In the genomic region with DNA sequence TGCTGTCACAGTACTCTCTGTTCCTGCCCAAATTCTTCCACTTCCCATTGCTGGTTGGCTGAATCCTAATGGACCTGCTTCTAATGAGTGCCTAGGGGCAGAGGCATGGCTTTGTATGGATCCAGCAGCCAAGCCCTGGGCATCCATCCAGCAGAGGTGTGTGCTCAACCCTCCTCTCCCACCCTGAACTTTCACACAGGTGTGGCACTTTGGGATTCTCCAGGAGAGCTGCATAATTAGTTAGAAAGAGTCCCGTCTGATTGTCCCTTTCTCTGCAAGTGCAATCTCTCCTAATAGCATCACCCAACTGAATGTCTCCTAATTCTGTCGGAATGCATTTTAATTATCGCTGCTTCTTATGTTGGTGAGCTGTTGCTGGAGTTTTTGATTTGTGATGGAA, we compare ENCODE assay signal across 27 mouse cellular contexts. TPM values are rescaled to one million over a fixed set of nuclear protein-coding genes. Genes with fewer than 3 reads are reported as not detected.
A peak's percentile ranks its signal among the peaks of the same experiment; 100 is the strongest.
DNase-seq lines count a peak whose midpoint lies in the region; ATAC-seq and TF ChIP-seq lines count a peak whose summit lies in the region.
"Had no signal": no experiment of that assay in that cellular context is flagged by ENCODE, and none has a peak within 500 bp of the region (broad histone marks: within the 10 kb centered on the region; RNA-seq: fewer than 3 reads in every experiment).

No protein-coding gene starts in this region.

- no peak for TF ChIP-seq CTCF in gastrocnemius, adult 2 months (IDR thresholded peaks at IDR 0.05)

- 67% methylated on average over 3 of the region's 3 CpGs for WGBS in forebrain, embryonic 14.5 days
- WGBS in forebrain, embryonic 11.5 days = 86% methylated on average over 3 of the region's 3 CpGs
- WGBS in kidney, embryonic 14.5 days = 62% methylated on average over 3 of the region's 3 CpGs

- H3K4me2 ChIP-seq in forebrain, embryonic 14.5 days (ENCODE audit: low read length) = no peak overlapping the region
- no peak overlapping the region for H3K4me2 ChIP-seq in forebrain, embryonic 11.5 days (ENCODE audit: low read depth, low read length, severe bottlenecking)
- H3K4me2 ChIP-seq in kidney, embryonic 14.5 days (replicated peaks; ENCODE audit: low read depth, low read length) = no peak overlapping the region
- H3K4me2 ChIP-seq: embryonic facial prominence, embryonic 12.5 days; embryonic facial prominence, embryonic 15.5 days; forebrain, embryonic 12.5 days; heart, embryonic 13.5 days; hindbrain, embryonic 13.5 days; intestine, embryonic 15.5 days had no signal

- no peaks in the 10 kb centered on the region for H3K36me3 ChIP-seq in forebrain, embryonic 14.5 days (ENCODE audit: control insufficient read depth, insufficient read depth, low read length)
- no peaks in the 10 kb centered on the region for H3K36me3 ChIP-seq in forebrain, embryonic 11.5 days (ENCODE audit: control insufficient read depth, insufficient read depth, low read length)
- no peaks in the 10 kb centered on the region for H3K36me3 ChIP-seq in kidney, embryonic 14.5 days (ENCODE audit: control insufficient read depth, insufficient read depth, low read length)
- H3K36me3 ChIP-seq: embryonic facial prominence, embryonic 12.5 days; embryonic facial prominence, embryonic 15.5 days; forebrain, embryonic 12.5 days; G1E; heart, embryonic 13.5 days; hindbrain, embryonic 10.5 days; hindbrain, embryonic 13.5 days; intestine, embryonic 15.5 days had no signal

- H3K27ac ChIP-seq in forebrain, embryonic 14.5 days (ENCODE audit: low read depth, low read length) = no peak overlapping the region
- H3K27ac ChIP-seq in forebrain, embryonic 11.5 days (ENCODE audit: low read depth, low read length) = no peak overlapping the region
- no peak overlapping the region for H3K27ac ChIP-seq in kidney, embryonic 14.5 days (ENCODE audit: low read depth, low read length)
- H3K27ac ChIP-seq in gastrocnemius, adult 2 months = no peak overlapping the region
- H3K27ac ChIP-seq: embryonic facial prominence, embryonic 12.5 days; embryonic facial prominence, embryonic 15.5 days; forebrain, embryonic 12.5 days; heart, embryonic 13.5 days; hindbrain, embryonic 10.5 days; hindbrain, embryonic 13.5 days; intestine, embryonic 15.5 days had no signal

- no peak for ATAC-seq in forebrain, embryonic 14.5 days
- ATAC-seq in forebrain, embryonic 11.5 days (replicated peaks; ENCODE audit: low FRiP score) = no peak
- no peak for ATAC-seq in kidney, embryonic 14.5 days (ENCODE audit: low FRiP score, low TSS enrichment)
- ATAC-seq: forebrain, embryonic 16.5 days; hindbrain, embryonic 16.5 days; intestine, embryonic 15.5 days had no signal

- H3K9ac ChIP-seq in forebrain, embryonic 14.5 days (ENCODE audit: low read length) = no peak overlapping the region
- H3K9ac ChIP-seq in forebrain, embryonic 11.5 days (ENCODE audit: low read length) = no peak overlapping the region
- H3K9ac ChIP-seq in kidney, embryonic 14.5 days (ENCODE audit: low read depth, low read length) = no peak overlapping the region
- H3K9ac ChIP-seq: embryonic facial prominence, embryonic 12.5 days; embryonic facial prominence, embryonic 15.5 days; forebrain, embryonic 12.5 days; heart, embryonic 13.5 days; hindbrain, embryonic 13.5 days; intestine, embryonic 15.5 days had no signal

- DNase-seq in forebrain, embryonic 14.5 days (ENCODE audit: low spot score) = peak; percentile 4
- DNase-seq in forebrain, embryonic 11.5 days (ENCODE audit: low spot score) = no peak
- peak; percentile 13 for DNase-seq in kidney, adult 11 months
- DNase-seq in kidney, adult 9 months = peak; percentile 16
- no peak for DNase-seq in kidney, adult 8-10 months
- peak; percentile 79 for DNase-seq in Muller cell, postnatal 12 days (ENCODE audit: inconsistent ontology term)
- no peak for DNase-seq in gastrocnemius, adult 2 months
- DNase-seq: adrenal gland, adult 8-10 months; adrenal gland, postnatal 25 days; B cell, adult 2 months; cerebellum, adult 11-12 months; cerebellum, adult 8-10 months; gastrocnemius, postnatal 14 days; heart, adult 18-20 months; heart, postnatal 14 days had no signal

- H3K4me1 ChIP-seq in forebrain, embryonic 14.5 days (ENCODE audit: control insufficient read depth, insufficient read depth, low read length) = no peaks in the 10 kb centered on the region
- H3K4me1 ChIP-seq in forebrain, embryonic 11.5 days (replicated peaks; ENCODE audit: control insufficient read depth, insufficient read depth, low read length) = no peaks in the 10 kb centered on the region
- H3K4me1 ChIP-seq in kidney, embryonic 14.5 days (ENCODE audit: control insufficient read depth, insufficient read depth, low read length) = no peaks in the 10 kb centered on the region
- H3K4me1 ChIP-seq: embryonic facial prominence, embryonic 12.5 days; embryonic facial prominence, embryonic 15.5 days; forebrain, embryonic 12.5 days; heart, embryonic 13.5 days; hindbrain, embryonic 10.5 days; intestine, embryonic 15.5 days had no signal

- intact Hi-C loops in gastrocnemius, adult 2 months (cut with DNase I) = no loop called here

- no peaks in the 10 kb centered on the region for H3K27me3 ChIP-seq in forebrain, embryonic 14.5 days (replicated peaks; ENCODE audit: control insufficient read depth, insufficient read depth, low read length)
- H3K27me3 ChIP-seq in forebrain, embryonic 11.5 days (ENCODE audit: control insufficient read depth, insufficient read depth, low read length) = no peaks in the 10 kb centered on the region
- H3K27me3 ChIP-seq in kidney, embryonic 14.5 days (ENCODE audit: control insufficient read depth, insufficient read depth, low read length) = no peaks in the 10 kb centered on the region
- H3K27me3 ChIP-seq: CH12.LX; embryonic facial prominence, embryonic 12.5 days; embryonic facial prominence, embryonic 15.5 days; forebrain, embryonic 12.5 days; heart, embryonic 13.5 days; hindbrain, embryonic 13.5 days; intestine, embryonic 15.5 days had no signal

- no peak overlapping the region for H3K4me3 ChIP-seq in forebrain, embryonic 14.5 days (ENCODE audit: low read depth, low read length)
- H3K4me3 ChIP-seq in forebrain, embryonic 11.5 days (ENCODE audit: low read depth, low read length) = no peak overlapping the region
- H3K4me3 ChIP-seq in kidney, embryonic 14.5 days (ENCODE audit: low read length) = no peak overlapping the region
- H3K4me3 ChIP-seq in gastrocnemius, adult 2 months = no peak overlapping the region
- H3K4me3 ChIP-seq: embryonic facial prominence, embryonic 12.5 days; embryonic facial prominence, embryonic 15.5 days; forebrain, embryonic 12.5 days; heart, embryonic 13.5 days; hindbrain, embryonic 10.5 days; hindbrain, embryonic 13.5 days; intestine, embryonic 15.5 days had no signal

- no peaks in the 10 kb centered on the region for H3K9me3 ChIP-seq in forebrain, embryonic 14.5 days (replicated peaks; ENCODE audit: control insufficient read depth, low read length)
- H3K9me3 ChIP-seq in forebrain, embryonic 11.5 days (ENCODE audit: control insufficient read depth, low read length) = no peaks in the 10 kb centered on the region
- no peaks in the 10 kb centered on the region for H3K9me3 ChIP-seq in kidney, embryonic 14.5 days (ENCODE audit: control insufficient read depth, low read length)
- H3K9me3 ChIP-seq: embryonic facial prominence, embryonic 12.5 days; embryonic facial prominence, embryonic 15.5 days; forebrain, embryonic 12.5 days; heart, embryonic 13.5 days; hindbrain, embryonic 10.5 days; hindbrain, embryonic 13.5 days; intestine, embryonic 15.5 days had no signal

RNA-seq across cellular contexts. Expression of gene Rpl10-ps3, which starts 4.4 kb away (rescaled TPM):
- 100 and 189 TPM in 2 replicates for polyA plus RNA-seq in forebrain, embryonic 14.5 days (2014; fragmentation: Nextera tagmentation; extraction: Ambion mirVana)
- 140 and 153 TPM in 2 replicates for polyA plus RNA-seq in forebrain, embryonic 11.5 days (2014; fragmentation: Nextera tagmentation; extraction: Ambion mirVana)
- polyA plus RNA-seq in kidney, embryonic 14.5 days (2014; fragmentation: Nextera tagmentation; extraction: Ambion mirVana) = 335 and 349 TPM in 2 replicates
- total RNA-seq in gastrocnemius, adult 2 months (2021) = 100 to 1,000 TPM; 492 to 547 TPM

Comparison
In these comparisons a context has a peak if more than half of its experiments do, and no peak if none do; other contexts are left out.
1. DNase-seq: peak in forebrain, embryonic 14.5 days (single experiment), kidney, adult 11 months (single experiment), kidney, adult 9 months (single experiment) and Muller cell, postnatal 12 days (single experiment); none in forebrain, embryonic 11.5 days (single experiment), kidney, adult 8-10 months (0 of 2) and gastrocnemius, adult 2 months (single experiment).